Mouse (Mus musculus): ENCODE measurements around the gene Gm8926. TPM values are rescaled to one million over a fixed set of nuclear protein-coding genes. Genes with fewer than 3 reads are reported as not detected.
"Not testable (repeated sequence)": the region's sequence is repeated elsewhere in the genome, so short reads cannot be mapped to it uniquely, and the experiment has no call there.

The Gm8926 gene
- polyA plus RNA-seq (2012; rRNA removed), result not detected in 2 replicates

DNA sequence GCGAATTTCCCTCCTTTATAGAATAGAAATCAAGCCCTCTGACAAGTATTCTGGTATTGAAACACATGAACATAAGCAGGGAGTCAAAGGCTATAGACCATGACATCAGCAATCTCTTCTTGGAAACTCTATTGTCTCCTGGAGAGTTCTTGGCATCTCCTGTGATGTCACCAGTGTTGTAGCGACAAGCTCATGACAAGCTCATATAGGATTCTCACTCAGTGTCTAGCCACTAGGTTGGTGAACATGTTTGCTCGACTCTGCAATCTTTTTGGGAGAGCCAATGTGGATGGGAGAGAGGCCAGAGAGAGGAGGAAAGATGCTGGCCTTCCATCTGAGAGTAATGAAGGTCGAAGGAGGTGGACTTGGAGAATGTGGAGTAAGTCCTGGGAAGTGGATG, at the start of gene Gm8926:
Gene Gm8926, plus strand, starts transcription at position 301 of the 400 bp plus-strand sequence.
- not testable (repeated sequence) for DNase-seq (ENCODE audit: extremely low spot score in 1 of 2, low spot score in 1 of 2)

Other genes starting within 250 kb of the Gm8926 start
- not detected in 2 replicates for gene Gm6460, start 175.6 kb upstream of the Gm8926 start, polyA plus RNA-seq (2012; rRNA removed)
- not detected in 2 replicates for gene Gm8922, start 88.6 kb upstream of the Gm8926 start, polyA plus RNA-seq (2012; rRNA removed)
- gene Gm6465, start 75.0 kb downstream of the Gm8926 start, polyA plus RNA-seq (2012; rRNA removed), result not detected in 2 replicates
- gene 4933402N22Rik, start 147.5 kb downstream of the Gm8926 start, polyA plus RNA-seq (2012; rRNA removed), result not detected in 2 replicates